Mouse (Mus musculus) stomach, embryonic 16.5 days (tissue): ENCODE measurements around the gene Naxd. TPM values are rescaled to one million over a fixed set of nuclear protein-coding genes. Genes with fewer than 3 reads are reported as not detected.
"Not testable (repeated sequence)": the region's sequence is repeated elsewhere in the genome, so short reads cannot be mapped to it uniquely, and the experiment has no call there.

Experiments used
- ATAC-seq: fragments of 200-750 bp; cut with Nextera tagmentation; 2 replicates; pipeline ENCODE4 v1.8.0; 2017; ENCODE audit warnings: moderate number of reproducible peaks, moderate TSS enrichment; ENCODE audit not compliant: insufficient read depth, low FRiP score
- H3K27ac ChIP-seq: fragments of 300-500 bp; sonication (generic); 2 replicates; pipeline ENCODE4 v1.5.1; 2014; ENCODE audit warnings: low read length
- H3K27me3 ChIP-seq: fragments of 300-500 bp; sonication (generic); 2 replicates; pipeline ENCODE4 v1.6.1; 2014; ENCODE audit warnings: low read length, control low read depth, mixed read lengths; ENCODE audit not compliant: control insufficient read depth, insufficient read depth
- H3K36me3 ChIP-seq: fragments of 300-500 bp; sonication (generic); 2 replicates; pipeline ENCODE4 v1.6.1; 2014; ENCODE audit warnings: low read length; ENCODE audit not compliant: control insufficient read depth, insufficient read depth
- H3K4me1 ChIP-seq: fragments of 300-500 bp; sonication (generic); 2 replicates; pipeline ENCODE4 v1.6.1; 2014; ENCODE audit warnings: low read length, control low read depth, mixed read lengths; ENCODE audit not compliant: control insufficient read depth, insufficient read depth
- H3K4me2 ChIP-seq: fragments of 300-500 bp; sonication (generic); 2 replicates; pipeline ENCODE4 v1.6.1; 2014; ENCODE audit warnings: low read depth, low read length, mixed read lengths
- H3K4me3 ChIP-seq: fragments of 300-500 bp; sonication (generic); replicated peaks from 2 replicates; pipeline ENCODE4 v1.5.1; 2014; ENCODE audit warnings: mild to moderate bottlenecking, low read length
- H3K9ac ChIP-seq: fragments of 300-500 bp; sonication (generic); 2 replicates; pipeline ENCODE4 v1.6.1; 2014; ENCODE audit warnings: low read length
- H3K9me3 ChIP-seq: fragments of 300-500 bp; sonication (generic); replicated peaks from 2 replicates; pipeline ENCODE4 v1.6.1; 2016; ENCODE audit warnings: low read length, control low read depth; ENCODE audit not compliant: control insufficient read depth
- WGBS: fragments of 180-500 bp; shearing (Covaris S2); extraction: QIAGEN DNeasy Blood & Tissue Kit; methylation state at CpG from one replicate; pipeline ENCODE4 v1.1.7; 2014; 5-methylcytosine and 5-hydroxymethylcytosine counted together
- polyA plus RNA-seq: library from polyadenylated mRNA; unstranded; fragments of >200 nt; fragmentation: Nextera tagmentation; extraction: Ambion mirVana; gene quantifications from 2 replicates; pipeline ENCODE4 v1.2.1, GENCODE M21; 2015

Gene Naxd
- polyA plus RNA-seq, 1 experiment from 2014 or later, result 110 TPM

GRCm38 (mm10) chr8:11466528-11466927 is 30.8 kb upstream of the Naxd start:
- not testable (repeated sequence) for H3K9me3 ChIP-seq, H3K4me3 ChIP-seq, H3K4me2 ChIP-seq, ATAC-seq, H3K4me1 ChIP-seq, H3K36me3 ChIP-seq, H3K9ac ChIP-seq, H3K27ac ChIP-seq, H3K27me3 ChIP-seq
- 91% methylated on average over 4 of the region's 5 CpGs for WGBS

- H3K4me2 ChIP-seq, result no peak overlapping the region
- no peak overlapping the region for H3K4me3 ChIP-seq
- no peaks in the 10 kb centered on the region for H3K27me3 ChIP-seq
- peaks cover 9% of the 10 kb centered on the region; the same call in 1 of the 2 replicates for H3K4me1 ChIP-seq
- no peak for ATAC-seq
- H3K36me3 ChIP-seq, result no peaks in the 10 kb centered on the region
- no peak overlapping the region for H3K27ac ChIP-seq
- 5% methylated on average over 3 of the region's 3 CpGs for WGBS
- H3K9me3 ChIP-seq, result 0 out of 2 replicates have a peak, but pooled peaks cover 5% of the 10 kb centered on the region
- no peak overlapping the region for H3K9ac ChIP-seq
These were observed 28.2 kb upstream of the Naxd start for GRCm38 (mm10) chr8:11469095-11469494.

GRCm38 (mm10) chr8:11470694-11471093 is 26.6 kb upstream of the Naxd start:
- Histone ChIP-seq H3K9ac (no peak overlapping the region), H3K4me1 (peaks cover 8% of the 10 kb centered on the region; the same call in 1 of the 2 replicates), H3K27me3 (no peaks in the 10 kb centered on the region), H3K27ac (no peak overlapping the region), H3K4me3 (no peak overlapping the region), H3K9me3 (0 out of 2 replicates have a peak, but pooled peaks cover 5% of the 10 kb centered on the region), H3K4me2 (no peak overlapping the region), H3K36me3 (no peaks in the 10 kb centered on the region)
- 73% methylated on average over 7 of the region's 7 CpGs for WGBS
- no peak for ATAC-seq

- no peak overlapping the region for H3K4me2 ChIP-seq
- no peak for ATAC-seq
- H3K27me3 ChIP-seq, result no peaks in the 10 kb centered on the region; the same call in 1 of the 2 replicates
- no peak overlapping the region for H3K9ac ChIP-seq
- no peak overlapping the region for H3K27ac ChIP-seq
- no peaks in the 10 kb centered on the region for H3K36me3 ChIP-seq
- peaks cover 13% of the 10 kb centered on the region for H3K4me1 ChIP-seq
- WGBS, result 53% methylated on average over 8 of the region's 8 CpGs
- H3K9me3 ChIP-seq, result 0 out of 2 replicates have a peak, but pooled peaks cover 5% of the 10 kb centered on the region
- no peak overlapping the region for H3K4me3 ChIP-seq
These were observed 26.0 kb upstream of the Naxd start for GRCm38 (mm10) chr8:11471309-11471708.

GRCm38 (mm10) chr8:11473072-11473471 is 24.2 kb upstream of the Naxd start:
- ATAC-seq, result peak; percentile 68
- peaks cover 23% of the 10 kb centered on the region for H3K4me1 ChIP-seq
- 33% methylated on average over 4 of the region's 4 CpGs for WGBS
- H3K9ac ChIP-seq, result peak overlapping the region; percentile 22; the same call in 1 of the 2 replicates
- no peak overlapping the region for H3K4me3 ChIP-seq
- no peaks in the 10 kb centered on the region; the same call in 1 of the 2 replicates for H3K27me3 ChIP-seq
- no peaks in the 10 kb centered on the region for H3K9me3 ChIP-seq
- H3K27ac ChIP-seq, result peak overlapping the region; percentile 25
- H3K36me3 ChIP-seq, result no peaks in the 10 kb centered on the region
- no peak overlapping the region for H3K4me2 ChIP-seq

- Histone ChIP-seq H3K4me1 (peaks cover 29% of the 10 kb centered on the region), H3K9ac (no peak overlapping the region), H3K36me3 (no peaks in the 10 kb centered on the region), H3K27ac (no peak overlapping the region), H3K27me3 (peaks cover 11% of the 10 kb centered on the region), H3K9me3 (no peaks in the 10 kb centered on the region), H3K4me2 (no peak overlapping the region), H3K4me3 (no peak overlapping the region)
- WGBS, result 22% methylated on average over 10 of the region's 10 CpGs
- ATAC-seq, result no peak
These were observed 21.9 kb upstream of the Naxd start for GRCm38 (mm10) chr8:11475397-11475796.

GRCm38 (mm10) chr8:11475876-11476275 is 21.4 kb upstream of the Naxd start:
- WGBS, result 12% methylated on average over 2 of the region's 2 CpGs
- no peaks in the 10 kb centered on the region for H3K36me3 ChIP-seq
- H3K27me3 ChIP-seq, result peaks cover 11% of the 10 kb centered on the region
- H3K27ac ChIP-seq, result no peak overlapping the region
- peaks cover 29% of the 10 kb centered on the region for H3K4me1 ChIP-seq
- no peak overlapping the region for H3K9ac ChIP-seq
- no peak overlapping the region for H3K4me2 ChIP-seq
- no peaks in the 10 kb centered on the region for H3K9me3 ChIP-seq
- no peak overlapping the region for H3K4me3 ChIP-seq
- no peak for ATAC-seq

GRCm38 (mm10) chr8:11476338-11477177 is 20.7 kb upstream of the Naxd start:
- Histone ChIP-seq H3K36me3 (no peaks in the 10 kb centered on the region), H3K4me3 (peak overlapping the region; percentile 68), H3K9me3 (no peaks in the 10 kb centered on the region), H3K4me1 (peaks cover 29% of the 10 kb centered on the region), H3K9ac (peak overlapping the region; percentile 50), H3K27me3 (peaks cover 11% of the 10 kb centered on the region), H3K27ac (peak overlapping the region; percentile 78), H3K4me2 (peak overlapping the region; percentile 100)
- ATAC-seq, result peak; percentile 11; the same call in 1 of the 2 replicates
- 12% methylated on average over 24 of the region's 24 CpGs for WGBS

- H3K27me3 ChIP-seq, result peaks cover 11% of the 10 kb centered on the region
- ATAC-seq, result no peak
- WGBS, result 7% methylated on average over 9 of the region's 9 CpGs
These were observed 20.1 kb upstream of the Naxd start for GRCm38 (mm10) chr8:11477178-11477553.

More at GRCm38 (mm10) chr8:11477178-11477553, 20.1 kb upstream of the Naxd start:
- Histone ChIP-seq H3K4me1 (peaks cover 29% of the 10 kb centered on the region), H3K27ac (peak overlapping the region; percentile 78; the same call in 1 of the 2 replicates), H3K4me3 (peak overlapping the region; percentile 68), H3K36me3 (no peaks in the 10 kb centered on the region), H3K9ac (peak overlapping the region; percentile 50), H3K9me3 (no peaks in the 10 kb centered on the region), H3K4me2 (peak overlapping the region; percentile 100)
